In the genomic region with DNA sequence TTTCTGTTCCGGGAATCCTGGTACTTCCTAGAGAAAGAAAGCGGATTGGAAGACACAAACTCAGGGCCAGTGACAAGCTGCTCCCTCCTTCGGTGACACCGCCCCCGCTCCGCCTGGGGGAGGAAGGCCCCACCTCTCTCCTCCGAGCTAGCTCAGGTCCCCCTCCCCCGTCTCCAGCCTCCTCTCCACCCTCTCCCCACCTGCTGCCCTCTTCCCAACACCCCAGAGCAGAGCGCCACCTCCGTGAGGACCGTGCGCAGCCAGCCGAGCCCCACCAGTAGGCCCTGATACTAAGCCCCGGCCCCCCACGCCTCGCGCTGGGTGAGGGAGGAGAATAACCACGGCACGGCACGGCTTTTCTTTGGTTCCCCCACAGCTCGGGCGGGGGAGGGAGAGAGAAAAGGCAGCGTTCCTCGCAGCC, we compare ENCODE assay signal across 7 mouse cellular contexts. TPM values are rescaled to one million over a fixed set of nuclear protein-coding genes. Genes with fewer than 3 reads are reported as not detected.
DNase-seq lines count a peak whose midpoint lies in the region; ATAC-seq and TF ChIP-seq lines count a peak whose summit lies in the region.

No protein-coding gene starts in this region.

- no peak; the same call in 1 of the 2 replicates for TF ChIP-seq POLR2A in cortical plate, adult 2 months (IDR thresholded peaks at IDR 0.05; ENCODE audit: extremely low read depth, insufficient read depth, low read length)

- peak overlapping the region; percentile 63; the same call in 1 of the 2 replicates for H3K27ac ChIP-seq in cortical plate, adult 2 months (ENCODE audit: insufficient read depth, low read length)
- peak overlapping the region; percentile 88 for H3K27ac ChIP-seq in intestine, postnatal 0 days (ENCODE audit: low read depth, low read length)
- peak overlapping the region; percentile 95 for H3K27ac ChIP-seq in midbrain, embryonic 10.5 days (replicated peaks)

- DNase-seq in adrenal gland, adult 18-20 months (ENCODE audit: low spot score in 2 of 2) = peak; percentile 70 to 74
- DNase-seq in gastrocnemius, postnatal 4 days (ENCODE audit: low spot score in 2 of 2) = peak; percentile 58 to 72
- DNase-seq in left cerebral cortex, postnatal 36 days (ENCODE audit: low spot score in 2 of 2) = peak; percentile 74 to 79
- peak; percentile 80 for DNase-seq in midbrain, embryonic 10.5 days (ENCODE audit: low spot score)
- DNase-seq in skeletal muscle tissue, adult 2 months (ENCODE audit: low read depth, low spot score) = peak; percentile 35

- intact Hi-C loops in left cerebral cortex, postnatal 36 days (cut with DNase I) = loop anchor here (5.0 kb wide), 1 partner anchor 35 kb away; no protein-coding TSS in a partner anchor

- H3K9ac ChIP-seq in intestine, postnatal 0 days (ENCODE audit: low read depth, low read length) = peak overlapping the region; percentile 89

- under 1% methylated on average over 24 of the region's 24 CpGs for WGBS in intestine, postnatal 0 days
- WGBS in midbrain, embryonic 10.5 days = 2% methylated on average over 23 of the region's 24 CpGs

- peaks cover 11% of the 10 kb centered on the region for H3K4me1 ChIP-seq in cortical plate, adult 2 months (ENCODE audit: control insufficient read depth, insufficient read depth, low read length)
- H3K4me1 ChIP-seq in intestine, postnatal 0 days (replicated peaks; ENCODE audit: control insufficient read depth, insufficient read depth, low read length) = peaks cover 10% of the 10 kb centered on the region; the same call in 1 of the 2 replicates
- peaks cover 27% of the 10 kb centered on the region for H3K4me1 ChIP-seq in midbrain, embryonic 10.5 days

- ATAC-seq in intestine, postnatal 0 days = peak; percentile 74

- no peak for TF ChIP-seq CTCF in cortical plate, adult 2 months (IDR thresholded peaks at IDR 0.05; ENCODE audit: extremely low read depth, insufficient read depth, low read length)
- TF ChIP-seq CTCF in intestine, postnatal 0 days (IDR thresholded peaks at IDR 0.05; ENCODE audit: low read depth) = peak; percentile 43

- H3K27me3 ChIP-seq in intestine, postnatal 0 days (replicated peaks; ENCODE audit: control insufficient read depth, insufficient read depth, low read length) = no peaks in the 10 kb centered on the region; the same call in 1 of the 2 replicates
- H3K27me3 ChIP-seq in midbrain, embryonic 10.5 days (ENCODE audit: low read depth, poor library complexity, severe bottlenecking) = peaks cover 33% of the 10 kb centered on the region

- peak overlapping the region; percentile 97 for H3K4me2 ChIP-seq in intestine, postnatal 0 days (replicated peaks; ENCODE audit: low read depth)

- H3K4me3 ChIP-seq in cortical plate, adult 2 months (ENCODE audit: insufficient read depth, low read length) = peak overlapping the region; percentile 78
- peak overlapping the region; percentile 94 for H3K4me3 ChIP-seq in intestine, postnatal 0 days (ENCODE audit: low read depth, low read length)
- H3K4me3 ChIP-seq in midbrain, embryonic 10.5 days = peak overlapping the region; percentile 98

- peaks cover 11% of the 10 kb centered on the region for H3K36me3 ChIP-seq in intestine, postnatal 0 days (ENCODE audit: control insufficient read depth, insufficient read depth)
- H3K36me3 ChIP-seq in midbrain, embryonic 10.5 days = peaks cover 40% of the 10 kb centered on the region

- H3K9me3 ChIP-seq in intestine, postnatal 0 days (ENCODE audit: control insufficient read depth) = no peaks in the 10 kb centered on the region
- no peaks in the 10 kb centered on the region for H3K9me3 ChIP-seq in midbrain, embryonic 10.5 days (replicated peaks)

RNA-seq across cellular contexts. Expression of a gene that starts 0.8 kb away (rescaled TPM):
- total RNA-seq in adrenal gland, adult 18-20 months (2021) = 100 to 1,000 TPM; 104 to 145 TPM
- 701 and 730 TPM in 2 replicates for polyA plus RNA-seq in cortical plate, adult 2 months (2012; rRNA removed)
- total RNA-seq in gastrocnemius, postnatal 4 days (2021) = 10 to 100 TPM; 30.8 to 31.7 TPM
- 31.8 and 35.3 TPM in 2 replicates for polyA plus RNA-seq in intestine, postnatal 0 days (2015; fragmentation: Nextera tagmentation; extraction: Ambion mirVana)
- total RNA-seq in left cerebral cortex, postnatal 36 days (2021) = 100 to 1,000 TPM; 721 to 734 TPM
- 41.2 and 43.2 TPM in 2 replicates for polyA plus RNA-seq in midbrain, embryonic 10.5 days (2016; fragmentation: Nextera tagmentation; extraction: Ambion mirVana)

RNA-seq across cellular contexts. Expression of a gene that starts 15.7 kb away (rescaled TPM):
- total RNA-seq in adrenal gland, adult 18-20 months (2021) = 1 to 10 TPM in 1 of 2 experiments, under 1 TPM in 1; 0.36 to 3.1 TPM
- 2.6 and 3.1 TPM in 2 replicates for polyA plus RNA-seq in cortical plate, adult 2 months (2012; rRNA removed)
- 1 to 10 TPM; 2.7 TPM for total RNA-seq in gastrocnemius, postnatal 4 days (2021)
- polyA plus RNA-seq in intestine, postnatal 0 days (2015; fragmentation: Nextera tagmentation; extraction: Ambion mirVana) = 0.08 TPM in 1 of 2 replicates, not detected in the other
- 1 to 10 TPM in 1 of 2 experiments, under 1 TPM in 1; 0.59 to 1.1 TPM for total RNA-seq in left cerebral cortex, postnatal 36 days (2021)
- polyA plus RNA-seq in midbrain, embryonic 10.5 days (2016; fragmentation: Nextera tagmentation; extraction: Ambion mirVana) = 0.14 and 0.24 TPM in 2 replicates

RNA-seq across cellular contexts. Expression of a gene that starts 27.4 kb away (rescaled TPM):
- not detected for total RNA-seq in adrenal gland, adult 18-20 months (2021)
- polyA plus RNA-seq in cortical plate, adult 2 months (2012; rRNA removed) = 0.15 and 0.17 TPM in 2 replicates
- under 1 TPM; 0.15 to 0.21 TPM for total RNA-seq in gastrocnemius, postnatal 4 days (2021)
- polyA plus RNA-seq in intestine, postnatal 0 days (2015; fragmentation: Nextera tagmentation; extraction: Ambion mirVana) = not detected in 2 replicates
- total RNA-seq in left cerebral cortex, postnatal 36 days (2021) = not detected
- polyA plus RNA-seq in midbrain, embryonic 10.5 days (2016; fragmentation: Nextera tagmentation; extraction: Ambion mirVana) = 22.0 and 24.0 TPM in 2 replicates

RNA-seq across cellular contexts. Expression of a gene that starts 34.2 kb away (rescaled TPM):
- total RNA-seq in adrenal gland, adult 18-20 months (2021) = 1 to 10 TPM; 4.7 to 6.7 TPM
- polyA plus RNA-seq in cortical plate, adult 2 months (2012; rRNA removed) = 2.1 TPM in 2 replicates
- total RNA-seq in gastrocnemius, postnatal 4 days (2021) = 10 to 100 TPM; 16.6 to 17.2 TPM
- polyA plus RNA-seq in intestine, postnatal 0 days (2015; fragmentation: Nextera tagmentation; extraction: Ambion mirVana) = 30.9 and 32.4 TPM in 2 replicates
- 1 to 10 TPM; 1.5 to 2.1 TPM for total RNA-seq in left cerebral cortex, postnatal 36 days (2021)
- polyA plus RNA-seq in midbrain, embryonic 10.5 days (2016; fragmentation: Nextera tagmentation; extraction: Ambion mirVana) = 15.2 and 16.4 TPM in 2 replicates

RNA-seq across cellular contexts. Expression of a gene that starts 47.1 kb away (rescaled TPM):
- not detected for total RNA-seq in adrenal gland, adult 18-20 months (2021)
- polyA plus RNA-seq in cortical plate, adult 2 months (2012; rRNA removed) = 723 and 876 TPM in 2 replicates
- 1 to 10 TPM; 1.8 TPM for total RNA-seq in gastrocnemius, postnatal 4 days (2021)
- polyA plus RNA-seq in intestine, postnatal 0 days (2015; fragmentation: Nextera tagmentation; extraction: Ambion mirVana) = 0.07 TPM in 1 of 2 replicates, not detected in the other
- total RNA-seq in left cerebral cortex, postnatal 36 days (2021) = 100 to 1,000 TPM; 827 to 848 TPM
- 0.54 and 0.82 TPM in 2 replicates for polyA plus RNA-seq in midbrain, embryonic 10.5 days (2016; fragmentation: Nextera tagmentation; extraction: Ambion mirVana)

Comparison
In these comparisons a context has a peak if more than half of its experiments do, and no peak if none do; other contexts are left out.
1. Peak in every context shown above with its lines: DNase-seq, ATAC-seq, H3K4me3 ChIP-seq and H3K27ac ChIP-seq.
2. RNA of a gene that starts 0.8 kb away (total RNA-seq): 721 to 734 TPM in left cerebral cortex, postnatal 36 days; 104 to 145 TPM in adrenal gland, adult 18-20 months and 30.8 to 31.7 TPM in gastrocnemius, postnatal 4 days; every median in the first group is over 4 times any median in the second.